Comparison of ENCODE assay signal across 31 mouse cellular contexts in the genomic region with DNA sequence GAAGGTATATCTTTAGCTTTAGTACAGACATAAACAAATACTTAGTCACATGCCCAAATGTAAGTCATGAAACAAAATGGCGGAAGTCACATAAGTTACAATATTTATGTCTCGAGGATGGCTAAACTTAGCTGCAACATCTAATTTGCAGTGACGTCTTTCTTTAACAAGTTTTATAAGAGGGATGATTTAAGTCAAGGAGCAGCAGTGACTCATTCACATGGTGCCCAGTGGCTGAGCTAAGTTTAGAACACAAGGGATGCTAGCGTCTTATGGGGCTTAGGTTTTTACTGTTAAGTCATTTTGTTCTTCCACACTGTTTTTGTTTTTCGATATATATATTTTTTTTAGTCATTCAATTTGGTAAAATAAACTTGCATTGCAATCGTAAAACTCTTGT. TPM values are rescaled to one million over a fixed set of nuclear protein-coding genes. Genes with fewer than 3 reads are reported as not detected.
DNase-seq lines count a peak whose midpoint lies in the region; ATAC-seq lines count a peak whose summit lies in the region.
"Had no signal": no experiment of that assay in that cellular context is flagged by ENCODE, and none has a peak within 500 bp of the region (broad histone marks: within the 10 kb centered on the region; RNA-seq: fewer than 3 reads in every experiment).

No protein-coding gene starts in this region.

- 49% methylated on average over 6 of the region's 6 CpGs for WGBS in limb, embryonic 13.5 days
- WGBS in limb, embryonic 10.5 days, result 94% methylated on average over 6 of the region's 6 CpGs

- no peaks in the 10 kb centered on the region for H3K9me3 ChIP-seq in limb, embryonic 13.5 days
- H3K9me3 ChIP-seq in limb, embryonic 10.5 days (replicated peaks), result no peaks in the 10 kb centered on the region
- H3K9me3 ChIP-seq: embryonic facial prominence, embryonic 13.5 days; embryonic facial prominence, embryonic 15.5 days; forebrain, embryonic 10.5 days; forebrain, embryonic 12.5 days had no signal

- peaks cover 5% of the 10 kb centered on the region; the same call in 1 of the 2 replicates for H3K4me1 ChIP-seq in limb, embryonic 13.5 days
- no peaks in the 10 kb centered on the region for H3K4me1 ChIP-seq in limb, embryonic 10.5 days
- H3K4me1 ChIP-seq: embryonic facial prominence, embryonic 13.5 days; embryonic facial prominence, embryonic 15.5 days; forebrain, embryonic 10.5 days; forebrain, embryonic 12.5 days had no signal

- no peak overlapping the region for H3K9ac ChIP-seq in limb, embryonic 13.5 days
- H3K9ac ChIP-seq: embryonic facial prominence, embryonic 13.5 days; embryonic facial prominence, embryonic 15.5 days; forebrain, embryonic 12.5 days had no signal

- no peaks in the 10 kb centered on the region for H3K27me3 ChIP-seq in limb, embryonic 13.5 days
- H3K27me3 ChIP-seq in limb, embryonic 10.5 days (ENCODE audit: low read depth, poor library complexity, severe bottlenecking), result no peaks in the 10 kb centered on the region
- H3K27me3 ChIP-seq: CH12.LX; embryonic facial prominence, embryonic 13.5 days; embryonic facial prominence, embryonic 15.5 days; forebrain, embryonic 12.5 days; Patski had no signal

- ATAC-seq in frontal cortex, adult (ENCODE audit: low TSS enrichment), result peak; percentile 90
- peak; percentile 61; the same call in 1 of the 2 replicates for ATAC-seq in limb, embryonic 13.5 days (ENCODE audit: low FRiP score, low read depth)
- ATAC-seq in megakaryocyte progenitor cell, adult 5-6 weeks (replicated peaks; ENCODE audit: poor library complexity), result no peak
- ATAC-seq: activated CD4-positive, CD25-positive, alpha-beta regulatory T cell, adult 4 months; CD4-positive, CD25-positive, alpha-beta regulatory T cell, adult 4 months; forebrain, embryonic 14.5 days; forebrain, embryonic 16.5 days; Patski had no signal

- no peak overlapping the region for H3K27ac ChIP-seq in limb, embryonic 13.5 days
- H3K27ac ChIP-seq in limb, embryonic 10.5 days, result no peak overlapping the region
- H3K27ac ChIP-seq: embryonic facial prominence, embryonic 13.5 days; embryonic facial prominence, embryonic 15.5 days; forebrain, embryonic 10.5 days; forebrain, embryonic 12.5 days had no signal

- no peak overlapping the region for H3K4me3 ChIP-seq in limb, embryonic 13.5 days
- H3K4me3 ChIP-seq in limb, embryonic 10.5 days, result no peak overlapping the region
- H3K4me3 ChIP-seq: embryonic facial prominence, embryonic 13.5 days; embryonic facial prominence, embryonic 15.5 days; erythroblast, embryonic 14.5 days; forebrain, embryonic 10.5 days; forebrain, embryonic 12.5 days had no signal

- no peak for DNase-seq in frontal cortex, postnatal 14 days (ENCODE audit: low spot score in 2 of 2)
- no peak for DNase-seq in limb, embryonic 10.5 days (ENCODE audit: low spot score)
- DNase-seq in 3T3-L1 (ENCODE audit: low read depth, low spot score), result peak; percentile 4
- DNase-seq in brain, adult 2 months (ENCODE audit: low read depth, low spot score), result peak; percentile 73
- DNase-seq in ovary, postnatal 36 days (ENCODE audit: low spot score), result no peak
- DNase-seq: adrenal gland, adult 8-10 months; adrenal gland, postnatal 14 days; adrenal gland, postnatal 36 days; cerebellum, adult 11 months; cerebellum, adult 18-20 months; cerebellum, adult 8-10 months; cerebellum, adult 9-11 months; cerebellum, postnatal 14 days; cerebellum, postnatal 36 days; embryo, embryonic 11 days had no signal

- H3K36me3 ChIP-seq in limb, embryonic 13.5 days, result no peaks in the 10 kb centered on the region
- no peaks in the 10 kb centered on the region for H3K36me3 ChIP-seq in limb, embryonic 10.5 days
- H3K36me3 ChIP-seq: embryonic facial prominence, embryonic 13.5 days; embryonic facial prominence, embryonic 15.5 days; forebrain, embryonic 10.5 days; forebrain, embryonic 12.5 days; G1E had no signal

- H3K4me2 ChIP-seq in limb, embryonic 13.5 days (replicated peaks), result no peak overlapping the region
- H3K4me2 ChIP-seq: embryonic facial prominence, embryonic 13.5 days; embryonic facial prominence, embryonic 15.5 days; forebrain, embryonic 12.5 days had no signal

RNA-seq across cellular contexts. Expression of gene Adcyap1, which starts 19.0 kb away (rescaled TPM):
- polyA plus RNA-seq in limb, embryonic 13.5 days (2015; fragmentation: Nextera tagmentation; extraction: Ambion mirVana), result 1.6 and 1.9 TPM in 2 replicates
- polyA plus RNA-seq in limb, embryonic 10.5 days (2016; fragmentation: Nextera tagmentation; extraction: Ambion mirVana), result not detected in 2 replicates
- total RNA-seq in megakaryocyte progenitor cell, adult 5-6 weeks (2015), result not detected in 2 replicates
- not detected in 2 replicates for total RNA-seq in megakaryocyte progenitor cell, adult 5-6 weeks (2017)
- total RNA-seq: adrenal gland, postnatal 14 days; CH12.LX; common myeloid progenitor, adult 5-6 weeks; G1E had no signal
- polyA plus RNA-seq: CD4-positive, CD25-positive, alpha-beta regulatory T cell, adult 4 months; erythroblast, embryonic 14.5 days; G1E; Patski had no signal

Comparison
In these comparisons a context has a peak if more than half of its experiments do, and no peak if none do; other contexts are left out.
1. DNase-seq: peak in 3T3-L1 (single experiment) and brain, adult 2 months (single experiment); none in frontal cortex, postnatal 14 days (0 of 2), limb, embryonic 10.5 days (single experiment) and ovary, postnatal 36 days (single experiment).